ENCODE assay signal across 8 mouse cellular contexts in the genomic region with DNA sequence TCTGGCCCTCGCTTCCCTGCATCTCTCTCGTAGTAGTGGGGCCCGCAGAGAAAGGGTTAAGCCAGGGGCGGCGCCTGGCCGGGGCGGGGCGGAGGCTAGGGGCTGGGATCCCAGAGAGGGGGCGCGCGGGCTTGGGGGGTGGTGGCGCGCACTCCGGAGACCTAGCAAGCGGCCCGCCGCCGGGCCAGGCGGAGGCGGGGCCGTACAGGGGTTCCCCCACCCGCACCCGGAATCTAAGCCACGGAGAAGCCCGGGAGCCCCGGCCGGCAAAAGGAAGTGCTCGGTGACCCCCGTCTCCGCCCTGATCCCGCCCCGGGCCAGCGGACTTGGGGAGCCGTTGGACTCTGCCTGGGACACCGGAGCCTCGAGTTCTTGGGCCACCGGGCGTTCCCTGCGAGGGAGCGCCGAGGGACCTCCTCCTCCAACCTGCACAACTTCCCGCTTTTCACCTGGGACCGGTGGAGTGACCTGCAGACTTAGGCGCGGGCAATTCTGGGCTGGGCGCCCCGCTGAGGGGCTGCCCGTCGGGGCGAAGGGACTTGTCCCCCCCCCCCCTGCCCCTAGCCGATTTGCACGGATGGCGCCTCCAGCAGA. TPM values are rescaled to one million over a fixed set of nuclear protein-coding genes. Genes with fewer than 3 reads are reported as not detected.
DNase-seq lines count a peak whose midpoint lies in the region; ATAC-seq and TF ChIP-seq lines count a peak whose summit lies in the region.

No protein-coding gene starts in this region.

- peak overlapping the region; percentile 65; the same call in 1 of the 2 replicates for H3K27ac ChIP-seq in forebrain, embryonic 15.5 days (replicated peaks)
- peak overlapping the region; percentile 90 for H3K27ac ChIP-seq in hindbrain, embryonic 14.5 days
- peak overlapping the region; percentile 80 for H3K27ac ChIP-seq in liver, embryonic 11.5 days (ENCODE audit: low read depth, low read length)
- H3K27ac ChIP-seq in midbrain, postnatal 0 days (ENCODE audit: low read depth, low read length): no peak overlapping the region

- peak overlapping the region; percentile 90 for H3K4me3 ChIP-seq in E14TG2a.4 (replicated peaks; ENCODE audit: low read length)
- H3K4me3 ChIP-seq in forebrain, embryonic 15.5 days: peak overlapping the region; percentile 62
- peak overlapping the region; percentile 59 for H3K4me3 ChIP-seq in hindbrain, embryonic 14.5 days (replicated peaks; ENCODE audit: low read length)
- peak overlapping the region; percentile 73 for H3K4me3 ChIP-seq in liver, embryonic 11.5 days (ENCODE audit: low read depth, low read length)
- H3K4me3 ChIP-seq in midbrain, postnatal 0 days (ENCODE audit: low read depth, low read length): peak overlapping the region; percentile 57

- no peak for TF ChIP-seq CTCF in E14TG2a.4 (conservative IDR thresholded peaks at IDR 0.05; ENCODE audit: low read length)
- TF ChIP-seq CTCF in midbrain, postnatal 0 days (IDR thresholded peaks at IDR 0.05): no peak

- peak; percentile 2 for ATAC-seq in forebrain, embryonic 15.5 days (replicated peaks)
- peak; percentile 31 for ATAC-seq in hindbrain, embryonic 14.5 days (ENCODE audit: low FRiP score)
- peak; percentile 38; the same call in 1 of the 2 replicates for ATAC-seq in liver, embryonic 11.5 days (replicated peaks; ENCODE audit: low FRiP score)
- ATAC-seq in midbrain, postnatal 0 days (ENCODE audit: low FRiP score): no peak

- peak overlapping the region; percentile 98 for H3K4me2 ChIP-seq in forebrain, embryonic 15.5 days (replicated peaks)
- H3K4me2 ChIP-seq in hindbrain, embryonic 14.5 days (replicated peaks): peak overlapping the region; percentile 98
- H3K4me2 ChIP-seq in liver, embryonic 11.5 days: peak overlapping the region; percentile 100
- H3K4me2 ChIP-seq in midbrain, postnatal 0 days (ENCODE audit: low read depth, low read length, poor library complexity, severe bottlenecking): peak overlapping the region; percentile 99

- DNase-seq in adrenal gland, adult 2 months: peak; percentile 89
- no peak for DNase-seq in hindbrain, embryonic 14.5 days (ENCODE audit: low spot score)
- DNase-seq in liver, embryonic 11.5 days (ENCODE audit: low spot score): peak; percentile 83
- no peak for DNase-seq in midbrain, postnatal 0 days (ENCODE audit: low spot score)
- peak; percentile 60 to 78 for DNase-seq in urinary bladder, postnatal 36 days (ENCODE audit: low spot score in 2 of 2)
- no peak for DNase-seq in left cerebral cortex, postnatal 36 days (ENCODE audit: low spot score in 2 of 2)

- H3K9ac ChIP-seq in forebrain, embryonic 15.5 days (replicated peaks): peak overlapping the region; percentile 54
- H3K9ac ChIP-seq in hindbrain, embryonic 14.5 days: peak overlapping the region; percentile 69
- peak overlapping the region; percentile 71 for H3K9ac ChIP-seq in liver, embryonic 11.5 days (ENCODE audit: low read depth, low read length)
- H3K9ac ChIP-seq in midbrain, postnatal 0 days (replicated peaks; ENCODE audit: low read length, poor library complexity, severe bottlenecking): peak overlapping the region; percentile 65

- intact Hi-C loops in left cerebral cortex, postnatal 36 days (cut with DNase I): no loop called here

- peaks cover 80% of the 10 kb centered on the region for H3K4me1 ChIP-seq in E14TG2a.4 (replicated peaks; ENCODE audit: low read depth, low read length)
- H3K4me1 ChIP-seq in forebrain, embryonic 15.5 days: peaks cover 66% of the 10 kb centered on the region
- H3K4me1 ChIP-seq in hindbrain, embryonic 14.5 days (replicated peaks; ENCODE audit: control insufficient read depth, insufficient read depth, low read length): peaks cover 61% of the 10 kb centered on the region
- H3K4me1 ChIP-seq in liver, embryonic 11.5 days (replicated peaks; ENCODE audit: control insufficient read depth, insufficient read depth, low read length): peaks cover 70% of the 10 kb centered on the region
- peaks cover 31% of the 10 kb centered on the region for H3K4me1 ChIP-seq in midbrain, postnatal 0 days (ENCODE audit: insufficient read depth, low read length)

- WGBS in forebrain, embryonic 15.5 days: under 1% methylated on average over 50 of the region's 53 CpGs
- WGBS in hindbrain, embryonic 14.5 days: under 1% methylated on average over 45 of the region's 53 CpGs
- under 1% methylated on average over 53 of the region's 53 CpGs for WGBS in liver, embryonic 11.5 days
- WGBS in midbrain, postnatal 0 days: under 1% methylated on average over 43 of the region's 53 CpGs

- peaks cover 31% of the 10 kb centered on the region; the same call in 1 of the 2 replicates for H3K36me3 ChIP-seq in E14TG2a.4 (ENCODE audit: insufficient read depth, low read length)
- H3K36me3 ChIP-seq in forebrain, embryonic 15.5 days: no peaks in the 10 kb centered on the region
- H3K36me3 ChIP-seq in hindbrain, embryonic 14.5 days (replicated peaks; ENCODE audit: control insufficient read depth, insufficient read depth): no peaks in the 10 kb centered on the region
- H3K36me3 ChIP-seq in liver, embryonic 11.5 days (ENCODE audit: control insufficient read depth, insufficient read depth, low read length): no peaks in the 10 kb centered on the region
- no peaks in the 10 kb centered on the region for H3K36me3 ChIP-seq in midbrain, postnatal 0 days (ENCODE audit: insufficient read depth, low read length)

- no peaks in the 10 kb centered on the region for H3K9me3 ChIP-seq in E14TG2a.4 (ENCODE audit: low read length)
- no peaks in the 10 kb centered on the region for H3K9me3 ChIP-seq in forebrain, embryonic 15.5 days
- no peaks in the 10 kb centered on the region for H3K9me3 ChIP-seq in hindbrain, embryonic 14.5 days (ENCODE audit: control insufficient read depth, low read length)
- H3K9me3 ChIP-seq in liver, embryonic 11.5 days (ENCODE audit: control insufficient read depth, low read length): no peaks in the 10 kb centered on the region
- H3K9me3 ChIP-seq in midbrain, postnatal 0 days (ENCODE audit: low read length): no peaks in the 10 kb centered on the region

- H3K27me3 ChIP-seq in E14TG2a.4 (ENCODE audit: insufficient read depth, low read length): no peaks in the 10 kb centered on the region
- peaks cover 12% of the 10 kb centered on the region; the same call in 1 of the 2 replicates for H3K27me3 ChIP-seq in forebrain, embryonic 15.5 days
- H3K27me3 ChIP-seq in hindbrain, embryonic 14.5 days (ENCODE audit: control insufficient read depth, insufficient read depth, low read length): no peaks in the 10 kb centered on the region
- peaks cover 39% of the 10 kb centered on the region for H3K27me3 ChIP-seq in liver, embryonic 11.5 days (replicated peaks; ENCODE audit: control insufficient read depth, insufficient read depth, low read length)
- H3K27me3 ChIP-seq in midbrain, postnatal 0 days (ENCODE audit: insufficient read depth, low read length): no peaks in the 10 kb centered on the region

RNA-seq across cellular contexts. Expression of gene Gjd3, which starts 22.4 kb away (rescaled TPM):
- not detected for total RNA-seq in adrenal gland, adult 2 months (2021)
- 1.1 and 1.2 TPM in 2 replicates for polyA plus RNA-seq in adrenal gland, adult 2 months (2012; rRNA removed)
- 0.62 and 0.84 TPM in 2 replicates for polyA plus RNA-seq in forebrain, embryonic 15.5 days (2015; fragmentation: Nextera tagmentation; extraction: Ambion mirVana)
- polyA plus RNA-seq in hindbrain, embryonic 14.5 days (2014; fragmentation: Nextera tagmentation; extraction: Ambion mirVana): 0.60 and 1.4 TPM in 2 replicates
- 0.21 and 0.22 TPM in 2 replicates for polyA plus RNA-seq in liver, embryonic 11.5 days (2014; fragmentation: Nextera tagmentation; extraction: Ambion mirVana)
- total RNA-seq in midbrain, postnatal 0 days (2014; rRNA removed): 3.0 and 5.1 TPM in 2 replicates
- 4.5 and 5.1 TPM in 2 replicates for polyA plus RNA-seq in midbrain, postnatal 0 days (2015; fragmentation: Nextera tagmentation; extraction: Ambion mirVana)
- 1 to 10 TPM; 2.0 TPM for total RNA-seq in left cerebral cortex, postnatal 36 days (2021)

RNA-seq across cellular contexts. Expression of gene Rara, which starts 32.8 kb away (rescaled TPM):
- 10 to 100 TPM; 17.0 to 30.8 TPM for total RNA-seq in adrenal gland, adult 2 months (2021)
- 43.7 and 44.9 TPM in 2 replicates for polyA plus RNA-seq in adrenal gland, adult 2 months (2012; rRNA removed)
- 9.2 and 9.9 TPM in 2 replicates for polyA plus RNA-seq in forebrain, embryonic 15.5 days (2015; fragmentation: Nextera tagmentation; extraction: Ambion mirVana)
- polyA plus RNA-seq in hindbrain, embryonic 14.5 days (2014; fragmentation: Nextera tagmentation; extraction: Ambion mirVana): 18.4 and 18.7 TPM in 2 replicates
- polyA plus RNA-seq in liver, embryonic 11.5 days (2014; fragmentation: Nextera tagmentation; extraction: Ambion mirVana): 18.6 and 20.1 TPM in 2 replicates
- 14.3 and 20.4 TPM in 2 replicates for total RNA-seq in midbrain, postnatal 0 days (2014; rRNA removed)
- polyA plus RNA-seq in midbrain, postnatal 0 days (2015; fragmentation: Nextera tagmentation; extraction: Ambion mirVana): 8.2 and 8.7 TPM in 2 replicates
- 10 to 100 TPM; 10.5 to 11.6 TPM for total RNA-seq in left cerebral cortex, postnatal 36 days (2021)

RNA-seq across cellular contexts. Expression of gene Cdc6, which starts 52.8 kb away (rescaled TPM):
- total RNA-seq in adrenal gland, adult 2 months (2021): under 1 TPM; 0.48 to 0.86 TPM
- 0.07 and 0.08 TPM in 2 replicates for polyA plus RNA-seq in adrenal gland, adult 2 months (2012; rRNA removed)
- polyA plus RNA-seq in forebrain, embryonic 15.5 days (2015; fragmentation: Nextera tagmentation; extraction: Ambion mirVana): 11.2 and 12.1 TPM in 2 replicates
- 4.3 and 5.2 TPM in 2 replicates for polyA plus RNA-seq in hindbrain, embryonic 14.5 days (2014; fragmentation: Nextera tagmentation; extraction: Ambion mirVana)
- polyA plus RNA-seq in liver, embryonic 11.5 days (2014; fragmentation: Nextera tagmentation; extraction: Ambion mirVana): 96.3 and 114 TPM in 2 replicates
- total RNA-seq in midbrain, postnatal 0 days (2014; rRNA removed): 0.19 and 0.44 TPM in 2 replicates
- polyA plus RNA-seq in midbrain, postnatal 0 days (2015; fragmentation: Nextera tagmentation; extraction: Ambion mirVana): 0.52 and 0.65 TPM in 2 replicates
- under 1 TPM; 0.39 to 0.47 TPM for total RNA-seq in left cerebral cortex, postnatal 36 days (2021)

Comparison
In these comparisons a context has a peak if more than half of its experiments do, and no peak if none do; other contexts are left out.
1. DNase-seq: peak in adrenal gland, adult 2 months (single experiment), liver, embryonic 11.5 days (single experiment) and urinary bladder, postnatal 36 days (2 of 2); none in hindbrain, embryonic 14.5 days (single experiment), midbrain, postnatal 0 days (single experiment) and left cerebral cortex, postnatal 36 days (0 of 2).
2. Peak in every context shown above with its lines, with median percentiles within 50 percentile points of each other: H3K4me3 ChIP-seq, H3K4me2 ChIP-seq and H3K9ac ChIP-seq.